Mouse (Mus musculus) left cerebral cortex, adult 18-20 months (tissue): ENCODE measurements around the gene Nup133. TPM values are rescaled to one million over a fixed set of nuclear protein-coding genes. Genes with fewer than 3 reads are reported as not detected.

Source experiments
- DNase-seq, 2 experiments: peaks; one replicate each; pipeline ENCODE4 v3.0.0; 2021 to 2022; ENCODE audit warnings: low spot score in 2 of 2, mixed read lengths in 1 of 2
- total RNA-seq, 2 experiments: library from RNA; stranded (reverse); gene quantifications; 2 replicates each; pipeline ENCODE4 v1.2.3; 2021

Gene Nup133
- total RNA-seq, 2 experiments from 2014 or later: 21.7 to 23.5 TPM

DNA sequence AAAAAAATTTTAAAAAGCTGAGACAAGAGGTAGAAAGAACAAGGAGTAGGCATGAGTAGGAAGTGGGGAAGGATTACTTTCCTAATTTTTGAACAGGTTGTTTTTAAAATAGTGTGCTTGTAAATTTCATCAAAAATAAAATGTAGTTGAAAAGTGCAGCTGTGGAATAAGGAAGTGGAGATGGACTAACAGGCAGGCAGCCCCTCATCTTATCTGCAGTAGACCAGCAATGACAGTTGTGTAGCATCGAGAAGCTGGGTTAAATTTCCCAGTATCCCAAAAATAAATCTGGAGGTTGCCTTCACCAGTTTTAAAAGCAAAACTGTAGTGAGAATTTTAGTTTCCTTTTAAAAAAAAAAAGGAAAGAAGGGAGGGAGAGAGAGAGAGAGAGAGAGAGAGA lies 94.8 kb downstream of the Nup133 start:
- no peak for DNase-seq

DNA sequence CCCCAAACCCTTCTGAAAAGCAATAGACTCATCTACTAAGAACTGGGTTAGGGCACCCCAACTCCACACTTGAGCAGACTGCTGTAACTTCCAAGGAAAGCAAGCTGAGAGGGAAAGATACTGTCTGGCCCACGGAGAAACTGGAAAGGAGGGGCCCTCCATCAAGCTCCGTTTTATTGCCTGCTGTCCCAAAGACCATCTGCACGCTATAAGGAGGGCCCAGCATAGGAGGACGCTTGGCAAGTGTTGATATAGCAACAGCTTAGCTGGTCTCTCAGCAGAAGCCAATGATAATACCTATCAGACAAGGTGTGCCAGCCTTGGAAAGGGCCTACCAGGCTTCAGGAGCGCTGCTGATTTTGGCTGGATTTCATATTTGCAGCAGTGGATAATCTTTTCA lies 97.5 kb downstream of the Nup133 start:
- no peak for DNase-seq

DNA sequence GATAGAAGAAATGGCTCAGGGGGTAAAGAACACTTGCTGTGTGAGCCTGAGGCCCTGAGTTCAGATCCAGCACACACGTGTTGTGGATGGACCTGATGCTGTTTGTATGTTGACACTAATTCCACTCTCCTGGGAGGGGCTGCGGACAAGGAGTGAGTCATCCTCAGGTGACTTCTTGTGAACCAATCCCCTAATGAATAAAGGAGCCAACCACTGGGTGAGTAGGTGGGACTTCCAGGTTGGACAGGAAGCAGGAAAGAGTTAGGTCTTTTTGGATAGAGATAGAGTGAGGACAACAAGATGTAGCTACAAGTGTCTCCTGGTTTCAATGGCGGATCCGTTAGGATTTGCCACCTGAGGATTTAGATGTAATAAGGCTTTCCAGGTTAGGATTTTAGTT lies 99.7 kb downstream of the Nup133 start:
- no peak for DNase-seq

DNA sequence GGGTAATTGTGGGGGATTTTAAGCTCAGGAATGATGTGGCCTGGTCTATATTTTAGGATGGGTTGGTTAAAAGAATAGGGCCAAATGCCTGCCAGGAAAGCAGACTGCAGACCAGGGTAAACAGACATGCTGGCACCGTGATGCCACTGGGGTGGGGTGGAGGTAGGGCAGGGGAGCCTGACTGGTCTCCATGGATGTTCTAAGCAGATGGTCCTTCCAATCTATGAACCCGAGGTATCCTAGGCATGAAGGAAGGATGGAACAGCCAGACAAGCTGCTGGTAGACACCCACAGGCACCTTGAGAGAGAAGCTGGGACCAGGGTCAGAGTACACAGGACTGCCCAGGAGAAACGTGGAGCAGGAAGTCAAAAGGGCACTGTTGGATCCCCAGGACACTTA lies 101.5 kb downstream of the Nup133 start:
- no peak for DNase-seq

Other genes starting within 250 kb of the Nup133 start
- gene Rab4a, start 143.3 kb downstream of the Nup133 start, total RNA-seq: 10 to 100 TPM; 45.1 to 50.6 TPM
- gene Ccsap, start 89.1 kb downstream of the Nup133 start, total RNA-seq: 10 to 100 TPM; 62.6 to 74.7 TPM
- gene Acta1, start 54.5 kb downstream of the Nup133 start, total RNA-seq: 10 to 100 TPM; 10.2 to 11.9 TPM
- 10 to 100 TPM; 17.3 to 20.1 TPM for gene Abcb10, start 33.9 kb upstream of the Nup133 start, total RNA-seq
- 10 to 100 TPM; 21.2 to 23.9 TPM for gene Taf5l, start 72.1 kb upstream of the Nup133 start, total RNA-seq
- gene Urb2, start 72.2 kb upstream of the Nup133 start, total RNA-seq: 10 to 100 TPM; 12.1 to 12.9 TPM